Mouse (Mus musculus) limb, embryonic 10.5 days (tissue): ENCODE measurements around the gene Gm49380. TPM values are rescaled to one million over a fixed set of nuclear protein-coding genes. Genes with fewer than 3 reads are reported as not detected.

Experiments
- DNase-seq: peaks from one replicate; pipeline ENCODE4 v3.0.0-alpha.2; 2017; ENCODE audit warnings: low spot score
- H3K27ac ChIP-seq: fragments of 300-500 bp; sonication (generic); 2 replicates; pipeline ENCODE4 v1.5.1; 2016; ENCODE audit warnings: mild to moderate bottlenecking
- H3K27me3 ChIP-seq: fragments of 300-500 bp; sonication (generic); 2 replicates; pipeline ENCODE4 v1.6.1; 2016; ENCODE audit warnings: low read depth, mild to moderate bottlenecking; ENCODE audit not compliant: poor library complexity, severe bottlenecking
- H3K36me3 ChIP-seq: fragments of 300-500 bp; sonication (generic); 2 replicates; pipeline ENCODE4 v1.6.1; 2016; ENCODE audit warnings: mild to moderate bottlenecking, moderate library complexity
- H3K4me1 ChIP-seq: fragments of 300-500 bp; sonication (generic); 2 replicates; pipeline ENCODE4 v1.6.1; 2016
- H3K4me3 ChIP-seq: fragments of 300-500 bp; sonication (generic); 2 replicates; pipeline ENCODE4 v1.5.1; 2016; ENCODE audit warnings: mild to moderate bottlenecking, moderate library complexity
- H3K9me3 ChIP-seq: fragments of 300-500 bp; sonication (generic); replicated peaks from 2 replicates; pipeline ENCODE4 v1.6.1; 2016; ENCODE audit warnings: mild to moderate bottlenecking
- WGBS: fragments of 180-500 bp; shearing (Covaris S2); methylation state at CpG from one replicate; pipeline ENCODE4 v1.1.7; 2016; 5-methylcytosine and 5-hydroxymethylcytosine counted together
- polyA plus RNA-seq: library from polyadenylated mRNA; unstranded; fragments of >200 nt; fragmentation: Nextera tagmentation; extraction: Ambion mirVana; gene quantifications from 2 replicates; pipeline ENCODE4 v1.2.1, GENCODE M21; 2016

Gm49380 gene
- polyA plus RNA-seq, 1 experiment from 2014 or later = 0.35 TPM

- no peaks in the 10 kb centered on the region for H3K27me3 ChIP-seq
- H3K27ac ChIP-seq = no peak overlapping the region
- WGBS = 78% methylated on average over 3 of the region's 3 CpGs
- H3K36me3 ChIP-seq = no peaks in the 10 kb centered on the region
- H3K4me1 ChIP-seq = peaks cover 5% of the 10 kb centered on the region
- H3K9me3 ChIP-seq = no peaks in the 10 kb centered on the region
- H3K4me3 ChIP-seq = no peak overlapping the region
- DNase-seq = no peak
Observed at GRCm38 (mm10) chr9:44024096-44024495, 89.2 kb downstream of the Gm49380 start.

GRCm38 (mm10) chr9:44022100-44022847, 91.0 kb downstream of the Gm49380 start:
- Histone ChIP-seq H3K27me3 (no peaks in the 10 kb centered on the region), H3K4me1 (peaks cover 5% of the 10 kb centered on the region), H3K36me3 (no peaks in the 10 kb centered on the region), H3K9me3 (no peaks in the 10 kb centered on the region), H3K4me3 (no peak overlapping the region), H3K27ac (no peak overlapping the region)
- WGBS = 71% methylated on average over 8 of the region's 8 CpGs
- DNase-seq = no peak

GRCm38 (mm10) chr9:44020001-44020400, 93.3 kb downstream of the Gm49380 start:
- Histone ChIP-seq H3K4me3 (no peak overlapping the region), H3K4me1 (peaks cover 5% of the 10 kb centered on the region), H3K27ac (no peak overlapping the region), H3K27me3 (no peaks in the 10 kb centered on the region), H3K36me3 (no peaks in the 10 kb centered on the region), H3K9me3 (no peaks in the 10 kb centered on the region)
- DNase-seq = no peak
- 82% methylated on average over 7 of the region's 7 CpGs for WGBS

- Histone ChIP-seq H3K36me3 (no peaks in the 10 kb centered on the region), H3K27ac (no peak overlapping the region), H3K4me3 (no peak overlapping the region), H3K4me1 (peaks cover 12% of the 10 kb centered on the region), H3K27me3 (no peaks in the 10 kb centered on the region), H3K9me3 (no peaks in the 10 kb centered on the region)
- WGBS = 87% methylated on average over 5 of the region's 5 CpGs
- no peak for DNase-seq
Observed at GRCm38 (mm10) chr9:44017846-44018245, 95.5 kb downstream of the Gm49380 start.

Other genes starting within 250 kb of the Gm49380 start
- gene Thy1, start 70.1 kb downstream of the Gm49380 start, polyA plus RNA-seq = 0.21 TPM in 1 of 2 replicates, not detected in the other
- gene Usp2, start 46.5 kb downstream of the Gm49380 start, polyA plus RNA-seq = 8.9 and 10.7 TPM in 2 replicates
- 0.13 and 0.14 TPM in 2 replicates for gene Mfrp, start 11.8 kb downstream of the Gm49380 start, polyA plus RNA-seq
- gene C1qtnf5, start 6.3 kb downstream of the Gm49380 start, polyA plus RNA-seq = 0.24 TPM in 1 of 2 replicates, not detected in the other
- 88.1 and 97.0 TPM in 2 replicates for gene Rnf26, start within 50 bp of the Gm49380 start, polyA plus RNA-seq
- 9.8 and 10.1 TPM in 2 replicates for gene Mcam, start 21.0 kb upstream of the Gm49380 start, polyA plus RNA-seq
- gene Cbl, start 120.5 kb upstream of the Gm49380 start, polyA plus RNA-seq = 19.6 and 23.9 TPM in 2 replicates
- not detected in 2 replicates for gene Ccdc153, start 127.2 kb upstream of the Gm49380 start, polyA plus RNA-seq
- gene Pdzd3, start 138.0 kb upstream of the Gm49380 start, polyA plus RNA-seq = 0.13 TPM in 1 of 2 replicates, not detected in the other
- 2.1 and 3.3 TPM in 2 replicates for gene Nlrx1, start 155.1 kb upstream of the Gm49380 start, polyA plus RNA-seq
- 1.9 and 4.6 TPM in 2 replicates for gene Abcg4, start 175.1 kb upstream of the Gm49380 start, polyA plus RNA-seq
- gene Hinfp, start 192.2 kb upstream of the Gm49380 start, polyA plus RNA-seq = 28.2 and 30.4 TPM in 2 replicates
- gene C2cd2l, start 206.8 kb upstream of the Gm49380 start, polyA plus RNA-seq = 6.9 and 9.9 TPM in 2 replicates
- gene Dpagt1, start 212.5 kb upstream of the Gm49380 start, polyA plus RNA-seq = 45.3 and 46.9 TPM in 2 replicates
- 515 and 551 TPM in 2 replicates for gene H2afx, start 221.2 kb upstream of the Gm49380 start, polyA plus RNA-seq
- 174 and 195 TPM in 2 replicates for gene Hmbs, start 230.7 kb upstream of the Gm49380 start, polyA plus RNA-seq
- 29.3 and 32.2 TPM in 2 replicates for gene Vps11, start 248.2 kb upstream of the Gm49380 start, polyA plus RNA-seq